Mouse (Mus musculus) intestine, embryonic 15.5 days (tissue): ENCODE results near the gene Trak1. TPM values are rescaled to one million over a fixed set of nuclear protein-coding genes. Genes with fewer than 3 reads are reported as not detected.

ENCODE experiments used
- ATAC-seq: fragments of 200-750 bp; cut with Nextera tagmentation; 2 replicates; pipeline ENCODE4 v1.8.0; 2017; ENCODE audit warnings: moderate TSS enrichment, moderate library complexity
- H3K27ac ChIP-seq: fragments of 300-500 bp; sonication (generic); 2 replicates; pipeline ENCODE4 v1.5.1; 2015; ENCODE audit warnings: mild to moderate bottlenecking, inconsistent platforms
- H3K27me3 ChIP-seq: fragments of 300-500 bp; sonication (generic); replicated peaks from 2 replicates; pipeline ENCODE4 v1.6.1; 2015; ENCODE audit warnings: inconsistent platforms
- H3K36me3 ChIP-seq: fragments of 300-500 bp; sonication (generic); 2 replicates; pipeline ENCODE4 v1.6.1; 2015; ENCODE audit warnings: inconsistent platforms
- H3K4me1 ChIP-seq: fragments of 300-500 bp; sonication (generic); replicated peaks from 2 replicates; pipeline ENCODE4 v1.6.1; 2015; ENCODE audit warnings: inconsistent platforms
- H3K4me2 ChIP-seq: fragments of 300-500 bp; sonication (generic); replicated peaks from 2 replicates; pipeline ENCODE4 v1.6.1; 2015; ENCODE audit warnings: mild to moderate bottlenecking, inconsistent platforms
- H3K4me3 ChIP-seq: fragments of 300-500 bp; sonication (generic); replicated peaks from 2 replicates; pipeline ENCODE4 v1.5.1; 2015; ENCODE audit warnings: inconsistent platforms
- H3K9ac ChIP-seq: fragments of 300-500 bp; sonication (generic); 2 replicates; pipeline ENCODE4 v1.6.1; 2015; ENCODE audit warnings: inconsistent platforms
- H3K9me3 ChIP-seq: fragments of 300-500 bp; sonication (generic); 2 replicates; pipeline ENCODE4 v1.6.1; 2016; ENCODE audit warnings: inconsistent platforms
- WGBS: fragments of 180-500 bp; shearing (Covaris S2); methylation state at CpG from one replicate; pipeline ENCODE4 v1.1.7; 2015; 5-methylcytosine and 5-hydroxymethylcytosine counted together
- polyA plus RNA-seq: library from polyadenylated mRNA; unstranded; fragments of >200 nt; fragmentation: Nextera tagmentation; extraction: Ambion mirVana; gene quantifications from 2 replicates; pipeline ENCODE4 v1.2.1, GENCODE M21; 2015

Gene Trak1
- polyA plus RNA-seq, 1 experiment from 2014 or later: 20.9 TPM

- Histone ChIP-seq H3K9ac (no peak overlapping the region), H3K4me1 (peaks cover 38% of the 10 kb centered on the region), H3K4me2 (no peak overlapping the region), H3K27me3 (no peaks in the 10 kb centered on the region), H3K9me3 (no peaks in the 10 kb centered on the region), H3K36me3 (no peaks in the 10 kb centered on the region; the same call in 1 of the 2 replicates), H3K4me3 (no peak overlapping the region), H3K27ac (no peak overlapping the region)
- no peak for ATAC-seq
- WGBS: 70% methylated on average over 6 of the region's 6 CpGs
Observed at GRCm38 (mm10) chr9:121369573-121369972, 72.3 kb downstream of the Trak1 start.

GRCm38 (mm10) chr9:121371346-121371891, 74.1 kb downstream of the Trak1 start:
- peaks cover 38% of the 10 kb centered on the region for H3K4me1 ChIP-seq
- H3K9ac ChIP-seq: peak overlapping the region; percentile 37
- H3K4me2 ChIP-seq: peak overlapping the region; percentile 60
- peak; percentile 97 for ATAC-seq
- H3K9me3 ChIP-seq: no peaks in the 10 kb centered on the region
- no peaks in the 10 kb centered on the region for H3K27me3 ChIP-seq
- 1% methylated on average over 18 of the region's 18 CpGs for WGBS
- no peaks in the 10 kb centered on the region for H3K36me3 ChIP-seq
- peak overlapping the region; percentile 24 for H3K4me3 ChIP-seq
- H3K27ac ChIP-seq: peak overlapping the region; percentile 85

GRCm38 (mm10) chr9:121371946-121372646, 74.8 kb downstream of the Trak1 start:
- peak overlapping the region; percentile 23 for H3K4me3 ChIP-seq
- WGBS: 10% methylated on average over 11 of the region's 13 CpGs
- ATAC-seq: peak; percentile 75
- no peaks in the 10 kb centered on the region for H3K9me3 ChIP-seq
- H3K27me3 ChIP-seq: no peaks in the 10 kb centered on the region
- H3K27ac ChIP-seq: peak overlapping the region; percentile 85
- peak overlapping the region; percentile 60 for H3K4me2 ChIP-seq
- H3K36me3 ChIP-seq: no peaks in the 10 kb centered on the region
- 0 out of 2 replicates have a peak overlapping the region, but pooled peaks have one; percentile 21 for H3K9ac ChIP-seq
- peaks cover 38% of the 10 kb centered on the region for H3K4me1 ChIP-seq

- ATAC-seq: no peak
- H3K27ac ChIP-seq: no peak overlapping the region
- H3K9me3 ChIP-seq: no peaks in the 10 kb centered on the region
- no peaks in the 10 kb centered on the region for H3K36me3 ChIP-seq
- no peaks in the 10 kb centered on the region for H3K27me3 ChIP-seq
- H3K4me3 ChIP-seq: no peak overlapping the region
- peaks cover 38% of the 10 kb centered on the region for H3K4me1 ChIP-seq
- no peak overlapping the region for H3K4me2 ChIP-seq
- H3K9ac ChIP-seq: no peak overlapping the region
- WGBS: 57% methylated on average over 13 of the region's 13 CpGs
Observed at GRCm38 (mm10) chr9:121373107-121373506, 75.8 kb downstream of the Trak1 start.

GRCm38 (mm10) chr9:121373512-121373911, 76.2 kb downstream of the Trak1 start:
- H3K4me1 ChIP-seq: peaks cover 38% of the 10 kb centered on the region
- ATAC-seq: no peak
- H3K36me3 ChIP-seq: no peaks in the 10 kb centered on the region
- H3K4me2 ChIP-seq: no peak overlapping the region
- 73% methylated on average over 4 of the region's 4 CpGs for WGBS
- H3K4me3 ChIP-seq: no peak overlapping the region
- no peaks in the 10 kb centered on the region for H3K9me3 ChIP-seq
- H3K9ac ChIP-seq: no peak overlapping the region
- no peaks in the 10 kb centered on the region for H3K27me3 ChIP-seq
- no peak overlapping the region for H3K27ac ChIP-seq

GRCm38 (mm10) chr9:121374076-121374863, 77.0 kb downstream of the Trak1 start:
- no peak for ATAC-seq
- no peak overlapping the region for H3K9ac ChIP-seq
- whole genome bisulfite sequencing: 30% methylated on average over 9 of the region's 9 CpGs

GRCm38 (mm10) chr9:121374864-121375255, 77.6 kb downstream of the Trak1 start:
- H3K9me3 ChIP-seq: no peaks in the 10 kb centered on the region
- no peak overlapping the region for H3K4me2 ChIP-seq
- WGBS: 85% methylated on average over 5 of the region's 5 CpGs
- no peak overlapping the region for H3K27ac ChIP-seq
- no peaks in the 10 kb centered on the region for H3K36me3 ChIP-seq
- no peak for ATAC-seq
- no peak overlapping the region for H3K9ac ChIP-seq
- H3K27me3 ChIP-seq: no peaks in the 10 kb centered on the region
- peaks cover 35% of the 10 kb centered on the region for H3K4me1 ChIP-seq
- H3K4me3 ChIP-seq: no peak overlapping the region

More at GRCm38 (mm10) chr9:121374076-121374863, 77.0 kb downstream of the Trak1 start:
- H3K9me3 ChIP-seq: no peaks in the 10 kb centered on the region
- no peak overlapping the region for H3K27ac ChIP-seq
- H3K4me2 ChIP-seq: no peak overlapping the region
- H3K27me3 ChIP-seq: no peaks in the 10 kb centered on the region
- H3K36me3 ChIP-seq: no peaks in the 10 kb centered on the region
- no peak overlapping the region for H3K4me3 ChIP-seq
- peaks cover 38% of the 10 kb centered on the region for H3K4me1 ChIP-seq

- Histone ChIP-seq H3K4me1 (peaks cover 26% of the 10 kb centered on the region), H3K36me3 (no peaks in the 10 kb centered on the region), H3K9ac (no peak overlapping the region), H3K4me2 (no peak overlapping the region), H3K9me3 (no peaks in the 10 kb centered on the region), H3K27ac (no peak overlapping the region), H3K27me3 (no peaks in the 10 kb centered on the region), H3K4me3 (no peak overlapping the region)
- no peak for ATAC-seq
- WGBS: 91% methylated on average over 5 of the region's 5 CpGs
Observed at GRCm38 (mm10) chr9:121376094-121376493, 78.8 kb downstream of the Trak1 start.

GRCm38 (mm10) chr9:121380310-121380920, 83.1 kb downstream of the Trak1 start:
- H3K27me3 ChIP-seq: no peaks in the 10 kb centered on the region
- H3K9me3 ChIP-seq: no peaks in the 10 kb centered on the region
- H3K27ac ChIP-seq: no peak overlapping the region
- ATAC-seq: peak; percentile 65
- no peaks in the 10 kb centered on the region for H3K36me3 ChIP-seq
- peaks cover 19% of the 10 kb centered on the region for H3K4me1 ChIP-seq
- H3K4me2 ChIP-seq: no peak overlapping the region
- H3K4me3 ChIP-seq: no peak overlapping the region
- H3K9ac ChIP-seq: no peak overlapping the region
- 52% methylated on average over 11 of the region's 11 CpGs for WGBS

GRCm38 (mm10) chr9:121381678-121382297, 84.5 kb downstream of the Trak1 start:
- no peak overlapping the region for H3K4me3 ChIP-seq
- H3K4me2 ChIP-seq: no peak overlapping the region
- H3K9ac ChIP-seq: no peak overlapping the region
- WGBS: 77% methylated on average over 17 of the region's 17 CpGs
- no peak overlapping the region for H3K27ac ChIP-seq
- H3K9me3 ChIP-seq: no peaks in the 10 kb centered on the region
- H3K27me3 ChIP-seq: no peaks in the 10 kb centered on the region
- peaks cover 19% of the 10 kb centered on the region for H3K4me1 ChIP-seq
- H3K36me3 ChIP-seq: no peaks in the 10 kb centered on the region
- ATAC-seq: no peak

GRCm38 (mm10) chr9:121382568-121382967, 85.3 kb downstream of the Trak1 start:
- Histone ChIP-seq H3K36me3 (no peaks in the 10 kb centered on the region), H3K27me3 (no peaks in the 10 kb centered on the region), H3K27ac (no peak overlapping the region), H3K4me1 (peaks cover 19% of the 10 kb centered on the region), H3K9me3 (no peaks in the 10 kb centered on the region), H3K9ac (no peak overlapping the region), H3K4me3 (no peak overlapping the region), H3K4me2 (no peak overlapping the region)
- WGBS: 88% methylated on average over 14 of the region's 14 CpGs
- peak; percentile 24; the same call in 1 of the 2 replicates for ATAC-seq

- peak; percentile 64 for ATAC-seq
- 83% methylated on average over 9 of the region's 9 CpGs for WGBS
- H3K27ac ChIP-seq: no peak overlapping the region
- peaks cover 25% of the 10 kb centered on the region for H3K4me1 ChIP-seq
- no peaks in the 10 kb centered on the region for H3K36me3 ChIP-seq
- no peak overlapping the region for H3K4me3 ChIP-seq
- H3K4me2 ChIP-seq: no peak overlapping the region
- no peaks in the 10 kb centered on the region for H3K27me3 ChIP-seq
- H3K9ac ChIP-seq: no peak overlapping the region
- no peaks in the 10 kb centered on the region for H3K9me3 ChIP-seq
Observed at GRCm38 (mm10) chr9:121383180-121383586, 85.9 kb downstream of the Trak1 start.
